Mouse (Mus musculus) embryonic stem cell, embryonic (primary cell): ENCODE results near the gene Pde6h.

Experiments
- CTCF ChIA-PET, 4 experiments: fragments of 300-600 bp in 2 of 4; fragments of 350-600 bp in 2 of 4; sonication (Branson Sonifier 250); formaldehyde crosslinking; loops; one replicate each; lab custom pipeline; 2022; ENCODE audit warnings: inconsistent platforms in 2 of 4; lab: Charles Lee
- POLR2A ChIA-PET, 4 experiments: fragments of 300-600 bp in 2 of 4; fragments of 350-600 bp in 2 of 4; sonication (Branson Sonifier 250); formaldehyde crosslinking; loops; one replicate each; lab custom pipeline; 2022; ENCODE audit warnings: antibody characterized with exemption in 4 of 4, inconsistent platforms in 1 of 4; lab: Charles Lee

The Pde6h gene

DNA sequence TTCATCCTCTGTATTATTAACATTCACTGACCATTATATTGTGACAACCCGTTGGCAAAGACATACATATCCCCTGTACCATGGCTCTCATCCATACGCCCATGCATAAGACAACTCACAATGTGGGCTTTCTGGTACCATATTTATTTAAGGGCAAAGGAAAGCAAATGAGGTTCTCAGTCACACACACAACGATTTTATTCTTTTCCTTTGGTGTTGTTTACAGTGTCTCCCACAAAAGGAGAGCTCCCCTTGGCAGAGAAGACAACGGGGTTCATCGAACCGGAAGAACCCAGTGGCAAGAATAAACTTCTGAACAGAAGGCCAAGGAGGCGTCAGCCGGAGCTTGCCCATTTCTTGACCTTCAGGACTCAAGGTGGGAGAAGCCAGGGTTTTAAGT is at the start of gene Pde6h:
Pde6h (plus strand) TSS at position 301 of the 400 bp plus-strand sequence.
- CTCF ChIA-PET, result interaction anchor here in 1 of 4 experiments (0.6 kb wide), 1 partner anchor 38 kb away, joined by 3 read pairs; no protein-coding TSS in a partner anchor
- POLR2A ChIA-PET, result interaction anchor here in 1 of 4 experiments (1.2 kb wide), 1 partner anchor 9 kb away, joined by 4 read pairs; no protein-coding TSS in a partner anchor

DNA sequence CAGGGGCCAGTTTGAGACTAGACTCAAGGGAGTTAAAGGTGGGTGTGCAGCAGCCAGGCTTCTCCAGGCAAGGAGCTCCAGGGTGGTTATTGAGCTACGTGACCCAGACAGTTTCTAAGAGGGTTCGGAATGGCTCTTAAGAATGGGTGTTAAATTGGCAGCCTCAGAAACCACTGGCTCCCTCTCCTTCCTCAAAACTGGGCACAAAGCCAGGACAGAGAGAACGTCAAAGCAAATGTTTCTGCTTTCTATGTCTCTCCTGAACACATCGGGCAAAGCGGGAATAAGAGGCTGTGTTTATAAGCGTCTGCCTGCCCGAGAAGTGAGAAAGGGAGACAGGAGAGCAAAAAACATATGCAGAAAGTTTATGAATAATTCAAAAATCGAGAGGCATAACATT is 49.0 kb upstream of the Pde6h start:
- CTCF ChIA-PET, result no interaction called here
- POLR2A ChIA-PET, result interaction anchor here in 2 of 4 experiments (0.8 to 1.3 kb wide), 2 partner anchors 47 to 70 kb away, joined by 3 read pairs; partner anchors contain the start of genes Hist4h4 (in 1 of the 2) and Wbp11 (in 1 of the 2)

DNA sequence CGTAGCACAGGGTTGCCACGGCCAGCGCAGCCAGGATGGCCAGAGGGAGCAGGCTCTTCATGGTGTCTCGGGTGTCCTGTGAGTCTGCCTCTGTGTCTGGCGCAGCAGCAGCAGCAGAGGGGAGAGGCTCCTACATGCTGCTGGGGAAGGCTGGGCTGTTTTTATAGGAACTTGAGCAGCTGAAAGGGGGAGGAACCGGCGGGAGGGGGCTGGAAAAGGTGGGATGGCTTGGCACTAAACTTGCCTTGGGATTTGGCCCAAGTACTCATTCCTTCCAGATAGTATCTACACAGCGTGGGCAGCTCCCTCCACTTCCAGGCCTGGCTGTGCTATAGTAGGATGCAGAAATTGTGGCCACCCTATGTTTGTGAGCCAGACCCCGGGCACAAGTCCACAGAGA is 48.0 kb upstream of the Pde6h start, which contains the start of gene Mgp:
Mgp (minus strand) TSS at position 154 of the 400 bp plus-strand sequence.
- POLR2A ChIA-PET, result interaction anchor here in 1 of 4 experiments (0.6 to 1.3 kb wide), 3 partner anchors 17 to 775 kb away, joined by 3 to 4 read pairs (median 3); partner anchors contain the start of gene Hist4h4
- CTCF ChIA-PET, result interaction anchor here in 1 of 4 experiments (0.9 kb wide), 1 partner anchor 28 kb away, joined by 3 read pairs; no protein-coding TSS in a partner anchor

DNA sequence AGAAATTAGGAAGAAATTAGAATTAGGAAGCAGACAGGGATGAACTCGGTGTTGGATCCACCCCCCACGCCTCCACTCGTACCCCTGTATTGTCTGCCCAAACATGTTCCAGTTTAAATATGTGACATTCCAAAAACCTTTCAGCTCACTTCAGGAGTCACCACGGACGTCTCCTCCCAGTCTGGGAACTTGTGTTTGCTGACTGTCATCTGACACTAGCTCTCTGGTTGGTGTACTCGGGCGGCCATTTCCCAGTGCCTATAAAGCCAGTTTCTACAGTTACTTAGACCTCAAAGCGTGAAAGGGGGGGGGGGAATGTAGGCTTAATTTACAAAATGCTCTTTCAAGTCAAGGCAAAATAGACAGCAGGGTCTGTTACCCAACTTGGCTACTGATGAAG is 42.0 kb upstream of the Pde6h start:
- POLR2A ChIA-PET, result interaction anchor here in 3 of 4 experiments (0.6 to 1.2 kb wide), 5 partner anchors 13 to 78 kb away, joined by 3 to 6 read pairs (median 4); partner anchors contain the start of genes H2afj (in 1 of the 3) and Hist4h4 (in 1 of the 3)
- CTCF ChIA-PET, result interaction anchor here in 2 of 4 experiments (0.6 kb wide), 2 partner anchors 47 to 310 kb away, joined by 3 read pairs; no protein-coding TSS in a partner anchor

DNA sequence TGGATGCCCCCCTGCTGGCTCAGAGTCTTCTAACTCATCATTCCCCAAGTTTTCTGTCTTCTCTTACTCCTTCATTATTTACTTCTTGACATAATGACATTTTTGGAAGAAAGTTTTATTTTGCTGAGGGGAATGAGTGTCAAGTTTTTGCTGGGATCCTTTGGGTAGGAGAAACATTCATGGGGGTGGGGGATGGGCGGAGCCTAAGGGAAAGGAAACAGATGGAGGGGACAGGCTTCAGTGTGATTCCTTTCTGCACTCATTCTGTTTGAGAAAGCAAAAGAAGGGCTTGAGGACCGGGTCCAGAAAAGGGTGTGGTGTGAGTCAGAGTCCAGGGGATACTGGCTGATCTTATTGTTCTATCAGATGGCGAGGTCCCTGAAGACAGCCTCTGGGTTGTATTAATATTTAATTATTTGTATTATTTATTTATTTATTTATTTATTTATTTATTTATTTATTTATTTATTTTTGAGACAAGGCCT is 40.2 kb upstream of the Pde6h start:
- ChIA-PET POLR2A (interaction anchor here in 1 of 4 experiments (0.8 kb wide), 1 partner anchor 24 kb away, joined by 3 read pairs; no protein-coding TSS in a partner anchor), CTCF (interaction anchor here in 1 of 4 experiments (0.6 kb wide), 1 partner anchor 505 kb away, joined by 3 read pairs; no protein-coding TSS in a partner anchor)

DNA sequence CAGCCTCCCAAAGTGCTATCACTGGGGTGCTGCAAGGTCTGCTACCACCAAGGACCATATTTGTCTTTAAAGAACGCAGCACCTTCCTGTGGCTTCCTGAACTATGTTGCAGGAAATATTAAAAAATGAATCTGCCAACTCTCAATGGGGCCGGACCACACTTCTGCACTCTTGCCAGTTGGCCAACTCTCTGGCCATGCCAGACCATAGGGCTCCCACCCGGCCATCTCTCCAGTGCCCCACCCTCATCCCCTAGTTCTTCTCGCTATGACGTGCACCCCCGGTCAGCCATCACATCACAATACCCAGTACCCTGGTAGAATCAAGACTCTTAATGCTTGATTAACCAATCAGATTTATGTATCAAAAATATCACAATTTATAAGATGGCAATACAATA is 39.7 kb upstream of the Pde6h start:
- ChIA-PET POLR2A (interaction anchor here in 2 of 4 experiments (0.8 to 1.7 kb wide), 3 partner anchors 23 to 80 kb away, joined by 3 read pairs; no protein-coding TSS in a partner anchor), CTCF (interaction anchor here in 1 of 4 experiments (0.6 kb wide), 1 partner anchor 505 kb away, joined by 3 read pairs; no protein-coding TSS in a partner anchor)

DNA sequence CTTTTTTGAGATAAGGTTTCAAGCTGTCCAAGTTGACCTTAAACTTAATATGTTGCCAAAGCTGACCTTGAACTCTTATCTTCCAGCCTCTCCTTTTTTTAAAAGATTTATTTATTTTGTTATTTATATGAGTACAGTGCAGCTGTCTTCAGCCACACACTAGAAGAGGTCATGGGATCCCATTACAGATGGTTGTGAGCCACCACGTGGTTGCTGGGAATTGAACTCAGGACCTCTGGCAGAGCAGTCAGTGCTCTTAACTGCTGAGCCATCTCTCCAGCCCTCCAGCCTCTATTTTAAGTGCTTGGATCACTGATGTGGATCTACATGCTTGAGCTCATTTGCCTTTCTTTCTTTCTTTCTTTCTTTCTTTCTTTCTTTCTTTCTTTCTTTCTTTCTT is 38.9 kb upstream of the Pde6h start:
- CTCF ChIA-PET, result interaction anchor here in 1 of 4 experiments (0.7 kb wide), 1 partner anchor 174 kb away, joined by 4 read pairs; no protein-coding TSS in a partner anchor

DNA sequence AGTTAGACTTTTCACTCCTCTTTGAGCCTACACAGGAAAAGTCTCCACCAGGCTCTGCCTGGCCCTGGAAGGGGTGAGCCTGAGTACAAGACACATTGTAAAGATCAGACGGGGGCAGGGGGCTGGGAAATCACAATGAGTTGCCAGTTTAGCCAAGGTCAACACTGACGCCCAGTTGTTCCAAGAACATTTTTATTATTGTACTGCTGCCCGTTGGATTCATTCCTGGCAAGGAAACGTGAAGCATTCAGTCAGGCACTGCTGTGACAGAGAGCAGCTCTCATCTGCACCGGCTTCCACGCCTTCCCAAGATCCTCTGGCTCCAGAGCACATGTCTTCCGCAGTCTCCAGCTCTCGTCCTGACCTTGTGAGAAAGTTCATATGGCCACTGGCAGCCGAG is 35.8 kb upstream of the Pde6h start:
- CTCF ChIA-PET, result no interaction called here
- POLR2A ChIA-PET, result interaction anchor here in 1 of 4 experiments (1.2 kb wide), 1 partner anchor 84 kb away, joined by 3 read pairs; no protein-coding TSS in a partner anchor

More for the DNA sequence above, 38.9 kb upstream of the Pde6h start:
- POLR2A ChIA-PET, result interaction anchor here in 2 of 4 experiments (1.1 to 1.7 kb wide), 2 partner anchors 45 to 81 kb away, joined by 3 read pairs; no protein-coding TSS in a partner anchor

DNA sequence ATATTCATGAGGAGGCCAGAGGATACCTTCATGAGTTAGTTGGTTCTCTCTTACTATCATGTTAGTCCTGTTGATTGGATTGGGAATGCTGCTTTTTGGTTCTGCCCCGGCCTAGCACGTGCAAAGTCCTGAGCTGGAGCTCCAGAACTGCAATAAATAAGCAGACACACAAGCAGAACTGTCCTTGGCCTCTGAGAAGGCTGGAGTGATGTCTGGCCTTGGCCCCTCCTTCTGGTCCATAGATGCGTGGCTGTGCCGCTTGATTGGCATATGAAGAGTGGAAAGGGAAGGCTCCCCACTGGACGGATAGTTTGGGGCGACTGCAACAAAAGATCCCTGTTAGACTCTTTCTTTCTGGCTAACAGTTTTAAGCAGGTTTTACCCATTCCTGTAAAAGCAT is 34.6 kb upstream of the Pde6h start:
- ChIA-PET CTCF (no interaction called here), POLR2A (interaction anchor here in 1 of 4 experiments (1.2 kb wide), 1 partner anchor 86 kb away, joined by 3 read pairs; no protein-coding TSS in a partner anchor)

DNA sequence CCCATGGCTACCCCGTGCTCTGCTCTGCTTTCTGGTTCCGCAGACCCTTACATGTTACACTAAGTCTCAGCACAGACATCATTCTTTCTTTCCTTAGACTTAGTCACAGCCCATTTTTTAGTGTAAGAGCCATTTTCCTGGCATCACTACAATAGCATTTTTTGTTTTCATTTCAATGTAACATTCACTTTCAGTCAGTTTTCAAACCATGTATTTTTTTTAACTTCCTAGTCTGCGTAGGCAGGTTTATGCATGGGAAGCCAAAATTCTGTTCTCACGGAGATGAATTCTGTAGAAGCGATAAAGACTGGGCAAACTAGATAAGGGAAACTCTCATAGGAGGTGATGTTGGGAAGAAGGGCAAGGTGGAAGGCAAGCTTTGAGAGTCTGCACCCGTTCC is 34.1 kb upstream of the Pde6h start:
- ChIA-PET CTCF (no interaction called here), POLR2A (no interaction called here)

DNA sequence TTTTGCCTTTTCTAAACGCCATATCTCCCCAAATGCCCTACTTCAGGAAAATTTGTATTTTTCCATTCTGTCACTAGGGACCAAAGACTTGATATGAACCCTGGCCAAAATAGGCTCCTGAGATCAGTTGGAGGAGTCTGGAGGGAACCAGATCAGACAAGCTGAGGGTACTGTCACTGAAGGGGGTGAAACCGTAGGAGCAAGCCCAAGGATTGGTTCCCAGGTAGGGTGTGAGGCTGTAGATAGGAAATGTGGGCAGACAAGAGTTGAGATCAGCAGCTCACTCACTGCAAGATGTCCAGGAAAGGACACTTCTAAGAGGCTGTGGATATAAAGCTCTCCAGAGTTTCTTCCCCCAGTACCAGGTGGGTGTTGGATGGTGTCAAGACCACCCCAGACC is 31.6 kb upstream of the Pde6h start:
- ChIA-PET POLR2A (no interaction called here), CTCF (interaction anchor here in 1 of 4 experiments (0.6 kb wide), 1 partner anchor 13 kb away, joined by 4 read pairs; no protein-coding TSS in a partner anchor)

DNA sequence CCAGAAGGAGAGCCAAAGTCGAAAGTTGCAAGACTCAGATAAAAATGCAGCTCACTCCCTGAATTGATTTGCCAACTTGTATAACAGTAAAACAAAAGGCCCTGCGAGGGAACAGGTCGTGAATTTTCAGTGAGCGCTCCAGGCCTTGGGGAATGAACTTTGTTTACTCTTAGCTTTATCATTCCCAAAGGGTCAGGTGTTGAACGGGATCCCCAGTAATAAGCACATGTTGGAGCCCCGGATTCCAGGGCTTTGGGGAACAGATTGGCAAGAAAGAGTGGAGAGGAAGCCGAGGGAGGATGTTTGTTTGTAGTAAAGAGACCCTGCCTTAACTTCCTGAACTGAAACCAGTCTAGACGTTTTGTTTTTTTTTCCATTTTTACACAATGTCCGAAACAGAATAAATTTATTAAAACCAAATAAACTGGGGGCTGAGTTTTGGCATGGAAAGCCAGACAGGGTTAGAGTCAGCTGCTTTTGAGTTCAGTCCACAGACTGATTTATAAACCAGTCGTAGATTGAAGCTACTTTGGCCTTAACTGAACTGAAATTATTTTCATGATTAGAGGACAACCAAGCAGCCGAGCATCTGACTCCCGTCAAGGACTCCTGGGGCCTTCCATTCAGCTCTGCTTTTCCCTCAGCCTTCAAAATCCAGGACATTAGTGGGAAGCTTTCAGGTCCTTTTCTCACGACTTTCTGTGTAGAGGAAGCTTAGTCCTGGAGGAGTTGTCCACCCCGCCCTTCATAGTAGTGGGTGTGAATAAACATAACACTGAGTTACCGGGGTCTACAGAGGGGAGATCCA is 28.9 kb upstream of the Pde6h start:
- CTCF ChIA-PET, result interaction anchor here in 2 of 4 experiments (0.6 to 0.9 kb wide), 2 partner anchors 9 to 1779 kb away, joined by 3 read pairs; no protein-coding TSS in a partner anchor
- POLR2A ChIA-PET, result interaction anchor here in 1 of 4 experiments (0.8 kb wide), 1 partner anchor 13 kb away, joined by 3 read pairs; no protein-coding TSS in a partner anchor

DNA sequence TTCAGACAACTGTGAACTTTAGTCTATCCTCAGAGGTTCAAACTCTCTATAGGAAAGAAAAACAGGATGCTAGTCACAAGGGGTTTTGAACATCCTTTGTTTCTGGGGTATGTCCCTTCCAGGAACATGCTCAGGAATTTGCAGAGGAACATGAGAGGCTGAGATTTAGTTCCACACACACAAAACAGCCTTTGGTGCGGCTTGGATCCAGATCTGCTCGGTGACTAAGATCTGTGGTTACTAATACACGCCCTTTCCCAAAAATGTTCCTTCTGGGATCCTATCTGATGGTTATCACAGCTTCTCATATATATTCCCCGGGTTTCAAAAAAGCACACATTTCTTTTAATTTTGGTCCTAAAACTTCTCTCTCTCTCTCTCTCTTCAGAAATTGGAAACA is 25.8 kb upstream of the Pde6h start:
- ChIA-PET CTCF (no interaction called here), POLR2A (no interaction called here)

DNA sequence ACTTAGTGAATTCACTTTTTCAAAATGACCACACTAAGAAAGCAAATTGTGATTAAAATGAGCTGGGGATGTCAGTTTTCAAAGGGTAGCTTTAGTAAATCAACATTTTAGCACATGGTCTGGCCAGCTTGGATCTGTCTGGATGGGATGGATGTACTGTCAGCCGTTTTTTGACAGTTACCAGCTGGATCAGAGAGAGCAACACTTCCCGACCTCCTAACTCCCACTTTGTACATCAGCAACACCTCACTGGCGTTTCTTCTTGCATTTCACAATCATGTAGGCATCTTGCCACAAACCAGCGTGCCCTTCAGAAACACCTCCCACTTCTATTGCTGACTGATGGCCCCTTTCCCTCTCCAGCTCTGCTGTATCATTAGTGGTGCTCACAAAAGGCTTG is 25.4 kb upstream of the Pde6h start:
- ChIA-PET CTCF (interaction anchor here in 1 of 4 experiments (0.6 kb wide), 1 partner anchor 82 kb away, joined by 5 read pairs; no protein-coding TSS in a partner anchor), POLR2A (no interaction called here)

DNA sequence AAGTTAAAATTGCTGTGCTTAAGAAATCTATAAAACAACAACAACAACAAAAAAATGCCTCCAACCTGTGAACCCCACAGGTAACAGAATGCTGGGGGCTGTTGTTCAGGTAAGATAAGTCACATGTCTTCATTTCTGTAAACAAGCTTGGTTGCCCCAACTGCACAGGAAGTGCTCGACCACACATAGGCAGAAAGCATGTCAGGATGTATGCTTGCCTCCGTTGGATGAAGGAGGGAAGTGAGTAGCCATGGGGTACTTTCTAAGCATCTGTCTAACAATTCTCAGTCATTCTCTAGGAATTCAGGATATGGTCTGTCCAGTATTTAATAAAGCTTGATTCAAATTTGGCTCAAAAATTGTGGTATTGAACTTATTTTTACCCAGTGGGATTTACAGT is 24.7 kb upstream of the Pde6h start:
- ChIA-PET CTCF (interaction anchor here in 1 of 4 experiments (0.6 kb wide), 1 partner anchor 81 kb away, joined by 5 read pairs; no protein-coding TSS in a partner anchor), POLR2A (no interaction called here)

DNA sequence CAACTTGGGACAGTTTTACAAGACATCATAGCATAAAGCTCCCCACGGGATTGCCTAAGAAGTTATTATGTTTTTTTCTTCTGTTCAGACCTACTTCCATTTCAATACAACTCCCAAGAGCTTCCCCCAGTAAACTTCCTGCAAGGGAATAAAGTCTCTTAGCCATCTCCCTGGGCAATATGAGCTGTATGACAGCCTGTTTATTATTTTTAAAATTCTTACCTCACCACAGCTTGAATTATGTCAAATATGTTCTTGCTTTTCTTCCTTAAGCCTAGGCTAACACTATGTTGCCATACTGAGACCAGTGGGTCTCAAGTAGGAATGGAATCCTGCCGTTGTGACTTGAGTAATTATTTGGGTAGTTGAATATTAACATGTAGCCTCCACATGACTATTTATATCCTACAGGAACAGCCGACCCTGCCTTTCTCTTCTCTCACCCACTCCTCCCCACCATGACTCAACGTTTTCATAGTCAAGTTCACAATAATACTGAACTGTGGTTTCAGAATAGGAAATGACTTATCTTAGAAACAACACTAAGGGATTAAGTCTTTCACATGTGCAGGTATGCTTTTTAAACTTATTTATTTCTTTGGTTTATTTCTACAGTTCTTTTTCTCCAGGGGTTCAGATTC is 23.1 kb upstream of the Pde6h start:
- ChIA-PET CTCF (no interaction called here), POLR2A (no interaction called here)

DNA sequence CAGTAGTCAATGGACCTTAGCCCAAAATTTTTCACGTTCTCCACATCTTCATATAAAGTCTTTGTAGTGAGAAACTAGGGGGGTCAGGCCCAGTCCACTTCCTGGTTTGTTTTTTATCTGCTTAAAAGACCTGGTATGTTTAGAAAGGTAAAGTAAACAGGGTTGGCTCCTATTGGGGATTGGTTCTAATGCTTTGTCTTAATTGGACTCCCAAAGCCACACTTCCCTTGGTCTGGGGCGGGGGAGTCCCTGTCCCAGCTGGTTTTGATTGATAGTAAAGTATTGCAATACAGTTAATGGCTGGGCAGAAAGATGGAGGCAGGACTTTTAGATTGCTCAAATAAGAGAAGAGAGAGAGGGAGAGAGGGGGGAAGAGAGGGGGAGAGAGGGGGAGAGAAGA is 22.6 kb upstream of the Pde6h start:
- CTCF ChIA-PET, result no interaction called here
- POLR2A ChIA-PET, result no interaction called here

DNA sequence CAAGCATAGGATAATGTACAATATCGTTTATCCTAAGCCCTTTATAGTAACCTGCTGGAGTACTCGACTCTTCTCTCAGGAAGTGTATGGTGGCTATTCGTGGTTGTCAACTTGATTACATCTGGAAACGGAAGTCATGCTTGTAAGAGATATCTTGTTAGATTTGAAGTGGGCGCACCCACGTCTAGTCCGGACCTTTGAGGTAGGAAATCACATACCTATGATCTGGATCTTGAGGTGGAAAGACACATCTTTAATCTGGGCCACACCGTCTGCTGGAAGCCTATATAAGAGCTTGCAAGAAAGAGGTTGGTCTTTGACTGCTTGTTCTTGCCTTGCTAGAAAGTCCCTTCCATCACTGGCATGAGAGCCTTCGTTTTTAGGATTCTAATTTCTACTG is 21.1 kb upstream of the Pde6h start:
- CTCF ChIA-PET, result interaction anchor here in 1 of 4 experiments (0.6 kb wide), 1 partner anchor 509 kb away, joined by 3 read pairs; no protein-coding TSS in a partner anchor
- POLR2A ChIA-PET, result interaction anchor here in 1 of 4 experiments (2.7 kb wide), 1 partner anchor 99 kb away, joined by 12 read pairs; the partner anchor contains the start of gene Hist4h4
